Mouse (Mus musculus) C2C12 (cell line): Measurements from ENCODE around the gene Snapin.

ENCODE experiments used
- CTCF ChIP-seq: IDR thresholded peaks from one replicate; pipeline ENCODE4 v1.5.1; 2011; ENCODE audit not compliant: control insufficient read depth, insufficient read depth, insufficient read length
- MAX ChIP-seq: IDR thresholded peaks from one replicate; pipeline ENCODE4 v1.6.1; 2011; ENCODE audit warnings: mild to moderate bottlenecking, control low read depth
- MYOD1 ChIP-seq: IDR thresholded peaks from one replicate; pipeline ENCODE4 v1.6.1; 2011; ENCODE audit warnings: low read depth; ENCODE audit not compliant: control insufficient read depth, insufficient read length
- USF1 ChIP-seq: IDR thresholded peaks from one replicate; pipeline ENCODE4 v1.6.1; 2011; ENCODE audit warnings: low read depth, mild to moderate bottlenecking, control low read depth, moderate library complexity

GRCm38 (mm10) chr3:90508287-90508949 lies 17.6 kb upstream of the Snapin start:
- TF ChIP-seq CTCF: no peak
- TF ChIP-seq MYOD1: no peak
- no peak for TF ChIP-seq MAX
- TF ChIP-seq USF1: no peak
